Mouse (Mus musculus) midbrain, embryonic 16.5 days (tissue): ENCODE measurements at regions not wholly inside any gene's neighbourhood (a gene's known extent, or its start where the extent isn't known, plus 50 kb on each side); places are given as distances from the start of the nearest gene placed in this dataset.

Experiments
- ATAC-seq: fragments of 200-750 bp; cut with Nextera tagmentation; 2 replicates; pipeline ENCODE4 v1.8.0; 2017; ENCODE audit warnings: moderate TSS enrichment
- H3K27ac ChIP-seq: fragments of 300-500 bp; sonication (generic); 2 replicates; pipeline ENCODE4 v1.5.1; 2014; ENCODE audit warnings: mild to moderate bottlenecking, low read length, mixed read lengths
- H3K27me3 ChIP-seq: fragments of 300-500 bp; sonication (generic); 2 replicates; pipeline ENCODE4 v1.6.1; 2014; ENCODE audit warnings: low read depth, low read length, mixed read lengths; ENCODE audit not compliant: control insufficient read depth, insufficient read depth
- H3K36me3 ChIP-seq: fragments of 300-500 bp; sonication (generic); 2 replicates; pipeline ENCODE4 v1.6.1; 2014; ENCODE audit warnings: mild to moderate bottlenecking, low read length, moderate library complexity, mixed read lengths; ENCODE audit not compliant: control insufficient read depth, insufficient read depth
- H3K4me1 ChIP-seq: fragments of 300-500 bp; sonication (generic); 2 replicates; pipeline ENCODE4 v1.6.1; 2014; ENCODE audit warnings: mild to moderate bottlenecking, low read length, mixed read lengths; ENCODE audit not compliant: control insufficient read depth, insufficient read depth
- H3K4me2 ChIP-seq: fragments of 300-500 bp; sonication (generic); 2 replicates; pipeline ENCODE4 v1.6.1; 2014; ENCODE audit warnings: mild to moderate bottlenecking, low read length, mixed read lengths
- H3K4me3 ChIP-seq: fragments of 300-500 bp; sonication (generic); 2 replicates; pipeline ENCODE4 v1.5.1; 2014; ENCODE audit warnings: low read depth, mild to moderate bottlenecking, low read length, moderate library complexity, mixed read lengths
- H3K9ac ChIP-seq: fragments of 300-500 bp; sonication (generic); 2 replicates; pipeline ENCODE4 v1.6.1; 2014; ENCODE audit warnings: low read depth, low read length, mixed read lengths
- H3K9me3 ChIP-seq: fragments of 300-500 bp; sonication (generic); replicated peaks from 2 replicates; pipeline ENCODE4 v1.6.1; 2014; ENCODE audit warnings: mild to moderate bottlenecking, low read length, mixed read lengths; ENCODE audit not compliant: control insufficient read depth, poor library complexity, severe bottlenecking
- WGBS: fragments of 180-500 bp; shearing (Covaris S2); extraction: QIAGEN DNeasy Blood & Tissue Kit; methylation state at CpG from one replicate; pipeline ENCODE4 v1.1.7; 2014; 5-methylcytosine and 5-hydroxymethylcytosine counted together

DNA sequence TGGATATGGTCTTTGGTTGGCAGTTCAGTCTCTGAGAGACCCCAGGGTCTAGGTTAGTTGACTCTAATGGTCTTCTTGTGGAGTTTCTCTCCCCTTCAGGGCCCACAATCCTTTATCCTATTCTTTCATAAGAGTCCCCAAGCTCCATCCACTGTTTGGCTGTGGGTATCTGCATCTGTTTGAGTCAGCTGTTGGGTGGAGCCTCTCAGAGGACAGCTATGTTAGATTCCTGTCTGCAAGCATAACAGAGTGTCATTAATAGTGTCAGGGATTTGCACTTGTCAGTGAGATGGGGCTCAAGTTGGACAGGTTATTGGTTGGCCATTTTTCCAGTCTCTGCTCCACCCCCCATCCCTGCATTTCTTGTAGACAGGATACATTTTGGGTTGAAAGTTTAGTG is 306.9 kb upstream of the Eif4g2 start:
- no peaks in the 10 kb centered on the region for H3K4me1 ChIP-seq
- H3K4me2 ChIP-seq = no peak overlapping the region
- no peak overlapping the region for H3K9ac ChIP-seq
- H3K27me3 ChIP-seq = no peaks in the 10 kb centered on the region
- no peak for ATAC-seq
- no peak overlapping the region for H3K4me3 ChIP-seq
- H3K27ac ChIP-seq = no peak overlapping the region
- no peaks in the 10 kb centered on the region for H3K36me3 ChIP-seq
- no peaks in the 10 kb centered on the region for H3K9me3 ChIP-seq

DNA sequence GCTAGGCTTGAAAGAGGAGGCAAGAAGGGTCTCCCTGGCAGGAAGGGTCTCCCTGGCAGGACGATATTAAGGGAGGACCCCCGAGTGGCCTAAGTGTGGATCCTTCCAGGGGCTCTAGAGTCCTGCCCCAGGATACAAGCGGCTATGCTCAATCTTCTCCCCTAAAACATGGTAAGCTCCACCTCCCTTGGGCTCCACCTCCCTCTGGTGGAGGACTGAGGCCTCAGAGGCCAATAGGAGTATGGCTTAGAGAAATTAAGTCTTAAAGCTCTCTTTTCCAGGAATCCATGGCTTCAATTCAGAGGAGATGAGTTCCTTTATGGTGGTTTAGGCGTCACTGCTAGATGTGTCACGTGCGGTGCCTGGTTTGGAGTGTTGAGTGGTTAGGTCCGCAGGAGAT is 291.7 kb upstream of the Eif4g2 start:
- ATAC-seq = no peak
- H3K4me2 ChIP-seq = no peak overlapping the region
- H3K9ac ChIP-seq = no peak overlapping the region
- H3K4me3 ChIP-seq = no peak overlapping the region
- no peaks in the 10 kb centered on the region for H3K9me3 ChIP-seq
- H3K36me3 ChIP-seq = no peaks in the 10 kb centered on the region
- no peaks in the 10 kb centered on the region for H3K4me1 ChIP-seq
- H3K27me3 ChIP-seq = no peaks in the 10 kb centered on the region
- H3K27ac ChIP-seq = no peak overlapping the region
- WGBS = 93% methylated on average over 7 of the region's 7 CpGs

DNA sequence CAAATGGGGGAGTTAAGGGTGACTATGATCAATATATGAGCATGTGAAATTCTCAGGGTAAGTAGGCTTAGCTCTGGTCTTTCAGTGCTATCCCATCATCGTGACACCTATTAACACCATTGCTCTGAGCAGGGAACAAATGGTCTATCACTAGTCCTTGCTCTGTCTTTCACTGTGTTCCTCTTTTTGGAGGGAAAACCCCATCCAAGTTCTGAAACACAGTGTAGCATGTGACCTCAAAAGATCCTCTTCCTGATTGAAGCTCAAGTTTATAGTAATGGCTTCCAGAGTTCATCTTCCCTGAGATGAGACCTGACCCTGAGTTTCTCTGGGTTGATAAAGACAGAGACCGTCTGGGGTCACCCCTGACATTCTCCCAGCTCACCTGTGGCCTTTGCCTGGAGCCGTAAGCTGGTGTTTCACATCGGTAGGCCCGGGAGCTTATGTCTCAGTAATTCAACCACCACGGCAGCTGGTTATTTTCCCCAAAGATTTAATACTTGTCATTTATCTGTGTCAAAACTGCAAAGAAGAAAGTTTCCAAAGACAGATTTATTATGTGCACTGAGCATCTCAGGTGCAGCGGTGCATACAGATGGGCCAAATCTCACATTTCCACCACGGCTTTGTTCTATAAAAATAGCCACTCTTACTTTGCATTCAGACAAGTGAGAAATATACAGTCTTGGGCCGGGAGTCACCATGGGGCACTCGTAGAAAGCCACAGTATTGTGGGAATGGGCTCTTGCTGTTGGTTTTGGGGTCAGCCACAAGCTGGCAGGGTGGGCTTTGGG is 290.7 kb upstream of the Eif4g2 start:
- no peak overlapping the region for H3K27ac ChIP-seq
- no peaks in the 10 kb centered on the region for H3K36me3 ChIP-seq
- H3K27me3 ChIP-seq = no peaks in the 10 kb centered on the region
- no peaks in the 10 kb centered on the region for H3K9me3 ChIP-seq
- no peak overlapping the region for H3K4me3 ChIP-seq
- ATAC-seq = no peak; the same call in 1 of the 2 replicates
- H3K4me2 ChIP-seq = no peak overlapping the region
- H3K9ac ChIP-seq = no peak overlapping the region
- H3K4me1 ChIP-seq = no peaks in the 10 kb centered on the region
- 74% methylated on average over 10 of the region's 10 CpGs for WGBS

DNA sequence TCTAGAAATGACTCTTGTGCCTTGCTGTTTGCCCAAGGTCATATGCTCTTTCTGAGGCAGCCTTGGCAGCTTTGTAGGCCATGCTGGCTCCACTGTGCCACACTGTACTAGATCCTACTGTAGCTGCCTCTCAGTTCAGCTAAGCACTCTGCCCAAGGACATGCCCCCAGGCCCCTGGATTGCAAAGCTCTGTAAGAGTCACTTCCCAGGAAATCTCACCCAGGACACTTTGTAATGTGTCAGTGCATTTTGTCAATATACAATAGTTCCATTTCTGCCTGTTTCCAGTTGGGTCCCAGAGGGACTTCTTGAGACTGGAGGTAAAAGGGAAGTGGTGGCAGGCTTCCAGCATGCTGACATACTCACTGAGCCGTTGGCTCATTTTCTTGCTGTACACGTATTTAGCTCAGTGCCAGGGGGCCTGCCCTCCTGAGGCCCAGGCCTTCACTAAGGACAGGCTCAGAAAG is 287.6 kb upstream of the Eif4g2 start:
- H3K4me3 ChIP-seq = no peak overlapping the region
- H3K27ac ChIP-seq = peak overlapping the region; percentile 45; the same call in 1 of the 2 replicates

DNA sequence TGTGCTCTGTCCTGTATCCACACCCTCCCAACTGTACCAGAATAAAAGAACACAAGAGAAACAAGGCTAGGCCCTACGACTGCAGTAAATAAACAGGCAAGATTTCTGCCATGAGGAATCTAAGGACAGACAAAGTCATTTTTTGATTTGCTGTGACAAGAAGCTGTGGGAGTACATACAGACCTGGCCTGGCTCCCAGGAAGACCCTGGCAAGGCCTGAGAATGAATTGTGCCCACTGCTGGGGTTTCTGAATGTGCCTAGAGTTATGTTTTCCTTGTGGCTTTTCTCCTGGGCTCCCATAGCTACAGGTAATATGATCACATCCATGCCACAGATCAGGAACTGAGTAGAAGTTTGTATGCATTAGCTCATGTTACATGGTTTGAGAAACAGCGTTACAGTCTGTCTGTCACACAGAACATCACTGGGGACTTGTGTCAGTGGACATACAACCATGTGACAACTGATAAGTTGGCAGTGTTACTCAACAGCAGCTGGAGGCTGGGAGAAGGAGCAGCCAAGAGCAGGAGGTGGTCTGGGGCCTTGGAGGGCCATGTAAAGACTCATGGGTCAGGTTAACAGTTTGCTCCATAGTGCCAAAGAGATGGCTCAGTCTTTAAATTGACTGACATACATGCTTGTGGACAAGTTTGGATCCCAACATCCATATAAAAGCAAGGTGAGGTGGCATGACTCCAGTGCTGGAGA is 285.6 kb upstream of the Eif4g2 start:
- H3K9me3 ChIP-seq = no peaks in the 10 kb centered on the region
- no peak overlapping the region for H3K27ac ChIP-seq
- no peaks in the 10 kb centered on the region for H3K4me1 ChIP-seq
- no peak overlapping the region for H3K4me3 ChIP-seq
- no peaks in the 10 kb centered on the region for H3K27me3 ChIP-seq
- H3K9ac ChIP-seq = no peak overlapping the region
- WGBS = 84% methylated on average over 2 of the region's 2 CpGs
- ATAC-seq = no peak
- H3K36me3 ChIP-seq = no peaks in the 10 kb centered on the region
- no peak overlapping the region for H3K4me2 ChIP-seq

More for the DNA sequence above, 287.6 kb upstream of the Eif4g2 start:
- Histone ChIP-seq H3K9me3 (no peaks in the 10 kb centered on the region), H3K4me2 (no peak overlapping the region), H3K9ac (no peak overlapping the region), H3K27me3 (no peaks in the 10 kb centered on the region), H3K36me3 (no peaks in the 10 kb centered on the region), H3K4me1 (no peaks in the 10 kb centered on the region)
- WGBS = 34% methylated on average over 2 of the region's 2 CpGs
- no peak for ATAC-seq

DNA sequence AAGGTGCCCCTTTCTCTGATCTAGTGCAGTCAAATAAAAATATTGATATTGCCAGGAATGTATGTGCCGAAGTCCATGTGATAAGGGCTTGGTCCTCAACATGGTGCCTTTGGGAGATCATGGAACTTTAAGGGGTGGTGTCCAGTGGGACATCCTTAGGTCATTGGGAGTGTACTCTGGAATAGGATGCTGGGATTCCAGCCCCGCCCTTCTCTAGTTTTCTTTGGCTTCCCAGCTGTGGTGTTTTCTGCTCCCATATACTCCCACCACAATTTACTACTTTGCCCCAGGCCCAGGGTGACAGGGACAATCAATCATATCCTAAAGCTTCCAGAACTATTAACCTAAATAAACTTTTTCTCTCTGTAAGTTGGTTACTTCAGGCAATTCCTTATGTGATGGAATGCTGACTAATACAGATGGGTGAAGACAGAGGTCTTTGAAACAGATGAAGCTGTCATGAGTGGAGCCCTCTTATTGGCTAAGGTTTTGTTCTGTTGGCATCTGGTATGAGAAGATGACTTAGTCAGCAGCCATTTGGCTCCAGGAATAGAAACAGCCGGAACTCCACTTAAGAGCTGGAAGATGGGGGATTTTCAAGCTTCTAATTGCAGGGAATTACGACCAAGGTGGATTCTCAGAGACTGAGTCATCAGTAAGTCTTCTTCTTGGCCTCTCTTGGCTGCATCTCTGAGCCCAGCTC is 284.3 kb upstream of the Eif4g2 start:
- H3K4me2 ChIP-seq = no peak overlapping the region
- ATAC-seq = no peak
- no peaks in the 10 kb centered on the region for H3K4me1 ChIP-seq
- H3K4me3 ChIP-seq = no peak overlapping the region
- no peaks in the 10 kb centered on the region for H3K27me3 ChIP-seq
- H3K9me3 ChIP-seq = no peaks in the 10 kb centered on the region
- WGBS = 89% methylated on average over 4 of the region's 4 CpGs
- H3K36me3 ChIP-seq = no peaks in the 10 kb centered on the region
- no peak overlapping the region for H3K9ac ChIP-seq
- no peak overlapping the region for H3K27ac ChIP-seq

DNA sequence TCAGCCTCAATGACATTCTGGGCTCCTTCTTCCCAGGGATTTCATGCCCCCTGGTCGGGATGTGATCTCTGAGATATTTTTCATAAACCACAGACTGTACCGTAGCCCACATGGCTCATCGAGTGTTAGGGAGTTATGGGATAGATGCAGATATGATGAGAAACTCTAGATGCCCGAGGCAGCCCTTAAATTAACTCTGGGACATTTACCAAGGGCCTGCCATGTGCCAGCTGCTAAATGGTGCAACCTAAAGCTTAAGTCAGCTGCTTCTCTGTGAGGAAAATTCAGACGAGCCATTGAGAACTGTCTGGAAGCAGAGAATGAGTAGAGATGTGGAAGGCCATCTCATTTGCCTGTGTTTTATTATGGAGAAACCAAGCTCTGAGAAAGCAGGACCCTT is 282.6 kb upstream of the Eif4g2 start:
- no peak for ATAC-seq
- 72% methylated on average over 5 of the region's 5 CpGs for WGBS

DNA sequence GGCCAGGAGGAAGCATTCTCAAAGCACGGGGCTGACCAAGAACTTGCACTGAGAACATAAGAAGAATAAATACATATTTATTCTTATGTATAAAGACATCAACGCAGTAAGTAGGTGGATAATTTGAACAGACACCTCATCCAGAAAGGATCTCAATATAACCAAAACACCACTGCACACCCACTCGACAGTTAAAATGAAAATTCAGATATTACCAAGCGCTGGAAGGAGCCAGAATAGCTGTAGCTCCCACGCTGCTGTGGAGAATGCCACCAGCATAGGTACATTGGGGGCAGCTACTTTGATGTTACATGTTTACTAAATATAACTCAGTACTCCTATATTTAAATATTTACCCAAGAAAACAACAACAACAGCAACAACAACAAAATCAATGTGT is 280.4 kb upstream of the Eif4g2 start:
- ATAC-seq = no peak
- no peak overlapping the region for H3K4me3 ChIP-seq
- no peaks in the 10 kb centered on the region for H3K36me3 ChIP-seq
- no peaks in the 10 kb centered on the region for H3K27me3 ChIP-seq
- H3K4me2 ChIP-seq = no peak overlapping the region
- WGBS = 82% methylated on average over 5 of the region's 5 CpGs
- H3K27ac ChIP-seq = no peak overlapping the region
- H3K9ac ChIP-seq = no peak overlapping the region
- H3K4me1 ChIP-seq = no peaks in the 10 kb centered on the region
- no peaks in the 10 kb centered on the region for H3K9me3 ChIP-seq

More for the DNA sequence above, 282.6 kb upstream of the Eif4g2 start:
- no peaks in the 10 kb centered on the region for H3K9me3 ChIP-seq
- no peaks in the 10 kb centered on the region for H3K4me1 ChIP-seq
- H3K9ac ChIP-seq = no peak overlapping the region
- no peak overlapping the region for H3K4me2 ChIP-seq
- no peak overlapping the region for H3K4me3 ChIP-seq
- H3K36me3 ChIP-seq = no peaks in the 10 kb centered on the region
- no peaks in the 10 kb centered on the region for H3K27me3 ChIP-seq
- H3K27ac ChIP-seq = no peak overlapping the region

DNA sequence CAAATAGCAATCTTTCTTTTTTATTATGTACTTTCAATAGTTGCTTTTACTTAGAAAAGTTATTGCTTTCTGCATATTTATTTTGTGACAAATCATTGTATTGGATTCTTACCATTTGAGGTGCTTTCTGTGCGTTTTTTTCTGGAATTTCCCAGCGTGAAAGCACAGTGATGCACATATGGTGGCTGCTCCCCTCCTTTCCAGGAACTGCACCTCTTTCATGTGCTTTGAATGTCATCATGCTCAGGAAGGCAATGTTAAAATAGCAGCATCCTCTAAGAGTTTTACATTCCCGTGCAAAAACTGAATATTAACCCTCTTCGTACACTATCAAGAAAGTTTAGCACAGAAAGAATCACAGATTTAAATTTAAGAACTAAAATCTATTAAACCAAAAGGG is 279.8 kb upstream of the Eif4g2 start:
- no peak overlapping the region for H3K4me3 ChIP-seq
- H3K27ac ChIP-seq = no peak overlapping the region
- no peaks in the 10 kb centered on the region for H3K4me1 ChIP-seq
- H3K36me3 ChIP-seq = no peaks in the 10 kb centered on the region
- no peak overlapping the region for H3K9ac ChIP-seq
- H3K27me3 ChIP-seq = no peaks in the 10 kb centered on the region
- no peaks in the 10 kb centered on the region for H3K9me3 ChIP-seq
- H3K4me2 ChIP-seq = no peak overlapping the region
- no peak for ATAC-seq
- WGBS = 83% methylated on average over 4 of the region's 4 CpGs
